Mouse (Mus musculus) limb, embryonic 12.5 days (tissue): ENCODE measurements around the gene Smad6. TPM values are rescaled to one million over a fixed set of nuclear protein-coding genes. Genes with fewer than 3 reads are reported as not detected.

Experiments
- ATAC-seq: fragments of 200-750 bp; cut with Nextera tagmentation; 2 replicates; pipeline ENCODE4 v1.8.0; 2017; ENCODE audit warnings: low read depth, moderate TSS enrichment; ENCODE audit not compliant: insufficient number of reproducible peaks, insufficient read depth, low FRiP score, low TSS enrichment
- H3K27ac ChIP-seq: fragments of 300-500 bp; sonication (generic); 2 replicates; pipeline ENCODE4 v1.5.1; 2016; ENCODE audit warnings: mild to moderate bottlenecking, moderate library complexity
- H3K27me3 ChIP-seq: fragments of 300-500 bp; sonication (generic); 2 replicates; pipeline ENCODE4 v1.6.1; 2016; ENCODE audit warnings: mild to moderate bottlenecking, moderate library complexity
- H3K36me3 ChIP-seq: fragments of 300-500 bp; sonication (generic); 2 replicates; pipeline ENCODE4 v1.6.1; 2016; ENCODE audit warnings: mild to moderate bottlenecking, moderate library complexity
- H3K4me1 ChIP-seq: fragments of 300-500 bp; sonication (generic); replicated peaks from 2 replicates; pipeline ENCODE4 v1.6.1; 2016
- H3K4me2 ChIP-seq: fragments of 300-500 bp; sonication (generic); 2 replicates; pipeline ENCODE4 v1.6.1; 2016; ENCODE audit warnings: mild to moderate bottlenecking, moderate library complexity
- H3K4me3 ChIP-seq: fragments of 300-500 bp; sonication (generic); replicated peaks from 2 replicates; pipeline ENCODE4 v1.5.1; 2016; ENCODE audit warnings: mild to moderate bottlenecking
- H3K9ac ChIP-seq: fragments of 300-500 bp; sonication (generic); replicated peaks from 2 replicates; pipeline ENCODE4 v1.6.1; 2016; ENCODE audit warnings: mild to moderate bottlenecking, moderate library complexity
- H3K9me3 ChIP-seq: fragments of 300-500 bp; sonication (generic); 2 replicates; pipeline ENCODE4 v1.6.1; 2016; ENCODE audit warnings: mild to moderate bottlenecking, moderate library complexity
- WGBS: fragments of 180-500 bp; shearing (Covaris S2); methylation state at CpG from one replicate; pipeline ENCODE4 v1.1.7; 2016; 5-methylcytosine and 5-hydroxymethylcytosine counted together
- polyA plus RNA-seq: library from polyadenylated mRNA; unstranded; fragments of >200 nt; fragmentation: Nextera tagmentation; extraction: Ambion mirVana; gene quantifications from 2 replicates; pipeline ENCODE4 v1.2.1, GENCODE M21; 2016

Gene Smad6
- polyA plus RNA-seq, 1 experiment from 2014 or later: 23.9 TPM

GRCm38 (mm10) chr9:63957647-63958185, 64.1 kb downstream of the Smad6 start:
- H3K4me1 ChIP-seq: peaks cover 75% of the 10 kb centered on the region
- H3K27me3 ChIP-seq: no peaks in the 10 kb centered on the region
- H3K4me2 ChIP-seq: peak overlapping the region; percentile 48; the same call in 1 of the 2 replicates
- peak overlapping the region; percentile 96 for H3K27ac ChIP-seq
- 50% methylated on average over 11 of the region's 11 CpGs for WGBS
- H3K9ac ChIP-seq: 0 out of 2 replicates have a peak overlapping the region, but pooled peaks have one; percentile 51
- H3K36me3 ChIP-seq: peaks cover 11% of the 10 kb centered on the region
- H3K9me3 ChIP-seq: no peaks in the 10 kb centered on the region
- ATAC-seq: no peak
- no peak overlapping the region for H3K4me3 ChIP-seq

GRCm38 (mm10) chr9:63956052-63956451, 65.8 kb downstream of the Smad6 start:
- no peak overlapping the region for H3K4me2 ChIP-seq
- 30% methylated on average over 9 of the region's 9 CpGs for WGBS
- H3K4me1 ChIP-seq: peaks cover 59% of the 10 kb centered on the region
- no peaks in the 10 kb centered on the region for H3K27me3 ChIP-seq
- H3K9ac ChIP-seq: no peak overlapping the region
- H3K9me3 ChIP-seq: no peaks in the 10 kb centered on the region
- H3K4me3 ChIP-seq: no peak overlapping the region
- no peak overlapping the region for H3K27ac ChIP-seq
- ATAC-seq: no peak
- H3K36me3 ChIP-seq: peaks cover 28% of the 10 kb centered on the region

- 72% methylated on average over 35 of the region's 35 CpGs for WGBS
- no peak overlapping the region for H3K4me3 ChIP-seq
Observed at GRCm38 (mm10) chr9:63953691-63954090, 68.2 kb downstream of the Smad6 start.

GRCm38 (mm10) chr9:63952591-63952990, 69.3 kb downstream of the Smad6 start:
- Histone ChIP-seq H3K9ac (no peak overlapping the region), H3K27ac (no peak overlapping the region), H3K9me3 (no peaks in the 10 kb centered on the region), H3K27me3 (no peaks in the 10 kb centered on the region), H3K4me2 (no peak overlapping the region), H3K4me3 (no peak overlapping the region), H3K36me3 (peaks cover 33% of the 10 kb centered on the region), H3K4me1 (peaks cover 33% of the 10 kb centered on the region)
- ATAC-seq: no peak
- 100% methylated on average over 2 of the region's 2 CpGs for WGBS

More at GRCm38 (mm10) chr9:63953691-63954090, 68.2 kb downstream of the Smad6 start:
- Histone ChIP-seq H3K4me2 (no peak overlapping the region), H3K9me3 (no peaks in the 10 kb centered on the region), H3K9ac (no peak overlapping the region), H3K27ac (no peak overlapping the region), H3K36me3 (peaks cover 33% of the 10 kb centered on the region), H3K27me3 (no peaks in the 10 kb centered on the region), H3K4me1 (peaks cover 42% of the 10 kb centered on the region)
- no peak for ATAC-seq

- no peak overlapping the region for H3K4me3 ChIP-seq
- no peak for ATAC-seq
- H3K4me1 ChIP-seq: peaks cover 20% of the 10 kb centered on the region; the same call in 1 of the 2 replicates
- H3K27ac ChIP-seq: no peak overlapping the region
- H3K36me3 ChIP-seq: peaks cover 33% of the 10 kb centered on the region
- H3K9me3 ChIP-seq: no peaks in the 10 kb centered on the region
- H3K4me2 ChIP-seq: no peak overlapping the region
- H3K27me3 ChIP-seq: no peaks in the 10 kb centered on the region
- 16% methylated on average over 4 of the region's 4 CpGs for WGBS
- no peak overlapping the region for H3K9ac ChIP-seq
Observed at GRCm38 (mm10) chr9:63950357-63950756, 71.5 kb downstream of the Smad6 start.

GRCm38 (mm10) chr9:63949393-63949792, 72.5 kb downstream of the Smad6 start:
- Histone ChIP-seq H3K9ac (no peak overlapping the region), H3K4me2 (no peak overlapping the region), H3K27ac (0 out of 2 replicates have a peak overlapping the region, but pooled peaks have one; percentile 5), H3K36me3 (peaks cover 33% of the 10 kb centered on the region), H3K4me3 (no peak overlapping the region), H3K9me3 (no peaks in the 10 kb centered on the region), H3K4me1 (peaks cover 16% of the 10 kb centered on the region; the same call in 1 of the 2 replicates), H3K27me3 (no peaks in the 10 kb centered on the region)
- ATAC-seq: no peak
- 62% methylated on average over 4 of the region's 4 CpGs for WGBS

- Histone ChIP-seq H3K4me3 (no peak overlapping the region), H3K4me2 (no peak overlapping the region), H3K27ac (peak overlapping the region; percentile 85), H3K9me3 (no peaks in the 10 kb centered on the region), H3K4me1 (peaks cover 33% of the 10 kb centered on the region), H3K27me3 (no peaks in the 10 kb centered on the region), H3K9ac (no peak overlapping the region), H3K36me3 (no peaks in the 10 kb centered on the region)
- 56% methylated on average over 2 of the region's 2 CpGs for WGBS
- peak; percentile 53; the same call in 1 of the 2 replicates for ATAC-seq
Observed at GRCm38 (mm10) chr9:63942608-63942982, 79.3 kb downstream of the Smad6 start.

- Histone ChIP-seq H3K4me1 (peaks cover 34% of the 10 kb centered on the region), H3K27ac (peak overlapping the region; percentile 85), H3K36me3 (no peaks in the 10 kb centered on the region), H3K27me3 (0 out of 2 replicates have a peak, but pooled peaks cover 3% of the 10 kb centered on the region), H3K4me2 (no peak overlapping the region), H3K9ac (peak overlapping the region; percentile 13; the same call in 1 of the 2 replicates), H3K4me3 (no peak overlapping the region), H3K9me3 (no peaks in the 10 kb centered on the region)
- ATAC-seq: peak; percentile 78
- WGBS: 47% methylated on average over 12 of the region's 12 CpGs
Observed at GRCm38 (mm10) chr9:63941747-63942607, 79.9 kb downstream of the Smad6 start.

- no peak overlapping the region for H3K27ac ChIP-seq
- H3K9ac ChIP-seq: no peak overlapping the region
- no peak for ATAC-seq
- peaks cover 19% of the 10 kb centered on the region for H3K4me1 ChIP-seq
- H3K4me3 ChIP-seq: no peak overlapping the region
- H3K4me2 ChIP-seq: no peak overlapping the region
- no peaks in the 10 kb centered on the region for H3K36me3 ChIP-seq
- 79% methylated on average over 5 of the region's 5 CpGs for WGBS
- 0 out of 2 replicates have a peak, but pooled peaks cover 3% of the 10 kb centered on the region for H3K27me3 ChIP-seq
- no peaks in the 10 kb centered on the region for H3K9me3 ChIP-seq
Observed at GRCm38 (mm10) chr9:63936256-63936655, 85.6 kb downstream of the Smad6 start.

GRCm38 (mm10) chr9:63933068-63933467, 88.8 kb downstream of the Smad6 start:
- H3K4me1 ChIP-seq: peaks cover 27% of the 10 kb centered on the region
- no peak for ATAC-seq
- no peak overlapping the region for H3K27ac ChIP-seq
- peaks cover 10% of the 10 kb centered on the region; the same call in 1 of the 2 replicates for H3K27me3 ChIP-seq
- H3K9ac ChIP-seq: no peak overlapping the region
- H3K4me2 ChIP-seq: no peak overlapping the region
- WGBS: 21% methylated on average over 5 of the region's 5 CpGs
- H3K9me3 ChIP-seq: no peaks in the 10 kb centered on the region
- H3K36me3 ChIP-seq: no peaks in the 10 kb centered on the region
- H3K4me3 ChIP-seq: no peak overlapping the region

- no peak for ATAC-seq
- 4% methylated on average over 34 of the region's 34 CpGs for WGBS
- H3K4me2 ChIP-seq: peak overlapping the region; percentile 66
Observed at GRCm38 (mm10) chr9:63927340-63928049, 94.4 kb downstream of the Smad6 start.

More at GRCm38 (mm10) chr9:63927340-63928049, 94.4 kb downstream of the Smad6 start:
- Histone ChIP-seq H3K9ac (peak overlapping the region; percentile 61), H3K4me1 (peaks cover 20% of the 10 kb centered on the region), H3K27ac (peak overlapping the region; percentile 46; the same call in 1 of the 2 replicates), H3K27me3 (peaks cover 24% of the 10 kb centered on the region; the same call in 1 of the 2 replicates), H3K36me3 (no peaks in the 10 kb centered on the region), H3K4me3 (peak overlapping the region; percentile 31), H3K9me3 (no peaks in the 10 kb centered on the region)
